Mouse (Mus musculus): ENCODE data around the gene C1qtnf1. TPM values are rescaled to one million over a fixed set of nuclear protein-coding genes. Genes with fewer than 3 reads are reported as not detected.

Gene C1qtnf1
- polyA plus RNA-seq, 2 experiments = 1.1 to 1.4 TPM

DNA sequence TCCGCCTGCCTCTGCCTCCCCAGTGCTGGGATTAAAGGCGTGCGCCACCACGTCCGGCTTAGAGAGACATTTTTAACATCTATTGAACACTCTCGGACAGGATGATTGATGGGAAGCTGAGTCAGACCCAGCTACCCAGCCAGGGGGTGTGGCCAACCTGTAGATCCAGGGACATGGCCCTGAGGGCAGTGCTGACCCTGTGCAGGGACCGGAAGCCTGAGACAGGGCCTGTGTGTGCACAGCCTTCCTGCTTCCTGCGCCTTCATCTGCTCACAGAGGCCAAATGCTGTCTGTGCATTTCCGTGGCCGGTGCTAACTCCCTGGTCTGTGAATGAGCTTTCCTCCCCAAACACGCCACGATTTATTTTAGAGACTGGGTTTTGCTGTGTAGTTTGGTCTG lies 51.8 kb downstream of the C1qtnf1 start:
- DNase-seq (ENCODE audit: low read depth in 3 of 3, low spot score in 3 of 3) (no peak), ATAC-seq (ENCODE audit: insufficient read depth) (no peak)
- Histone ChIP-seq H3K27me3 (ENCODE audit: control insufficient read depth, insufficient read depth, low read length) (no peaks in the 10 kb centered on the region), H3K9ac (replicated peaks) (no peak overlapping the region), H3K9me3 (ENCODE audit: control insufficient read depth, low read length) (no peaks in the 10 kb centered on the region), H3K4me3 (ENCODE audit: insufficient read depth in 1 of 2, low read depth in 2 of 2, low read length in 2 of 2) (no peak overlapping the region), H3K4me1 (replicated peaks; ENCODE audit: control insufficient read depth in 2 of 2, insufficient read depth in 2 of 2, low read length in 1 of 2) (peaks cover 5 to 6% of the 10 kb centered on the region in 2 experiments), H3K4me2 (ENCODE audit: low read depth) (no peak overlapping the region), H3K36me3 (replicated peaks; ENCODE audit: control insufficient read depth, insufficient read depth, low read depth) (no peaks in the 10 kb centered on the region; the same call in 1 of the 2 replicates), H3K27ac (no peak overlapping the region)
- TF ChIP-seq EP300 (IDR thresholded peaks at IDR 0.05; ENCODE audit: low read depth) (no peak), CTCF (IDR thresholded peaks at IDR 0.05; ENCODE audit: low read depth) (no peak)
- 64% methylated on average over 12 of the region's 12 CpGs for WGBS (ENCODE audit: insufficient replicate concordance)

DNA sequence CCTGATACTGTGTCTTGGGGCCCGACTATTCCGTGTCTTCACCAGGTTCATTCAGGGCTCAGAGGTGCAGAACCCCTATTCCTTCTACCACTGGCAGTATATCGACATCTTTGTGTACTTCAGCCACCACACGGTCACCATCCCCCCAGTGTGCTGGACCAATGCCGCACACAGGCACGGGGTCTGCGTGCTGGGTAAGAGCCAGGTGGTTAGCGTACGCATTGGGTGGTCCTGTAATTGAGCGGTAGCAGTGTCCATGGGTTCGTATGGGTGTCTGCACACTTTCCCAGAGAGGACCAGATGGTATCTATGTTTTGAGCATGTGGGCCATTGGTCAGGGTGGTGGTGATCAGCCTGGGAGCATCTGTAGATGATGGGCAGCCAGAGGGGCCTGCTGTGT lies 53.2 kb downstream of the C1qtnf1 start:
- no peak for DNase-seq (ENCODE audit: low read depth in 3 of 3, low spot score in 3 of 3)
- Histone ChIP-seq H3K27ac (no peak overlapping the region), H3K4me3 (ENCODE audit: insufficient read depth in 1 of 2, low read depth in 2 of 2, low read length in 2 of 2) (no peak overlapping the region), H3K9me3 (ENCODE audit: control insufficient read depth, low read length) (no peaks in the 10 kb centered on the region), H3K36me3 (replicated peaks; ENCODE audit: control insufficient read depth, insufficient read depth, low read depth) (no peaks in the 10 kb centered on the region; the same call in 1 of the 2 replicates), H3K4me2 (ENCODE audit: low read depth) (no peak overlapping the region), H3K9ac (replicated peaks) (no peak overlapping the region), H3K27me3 (ENCODE audit: control insufficient read depth, insufficient read depth, low read length) (no peaks in the 10 kb centered on the region), H3K4me1 (replicated peaks; ENCODE audit: control insufficient read depth in 2 of 2, insufficient read depth in 2 of 2, low read length in 1 of 2) (peaks cover 5 to 6% of the 10 kb centered on the region in 2 experiments)
- WGBS (ENCODE audit: insufficient replicate concordance) = 86% methylated on average over 11 of the region's 11 CpGs
- ATAC-seq (ENCODE audit: insufficient read depth) = no peak
- no peak for TF ChIP-seq CTCF (IDR thresholded peaks at IDR 0.05; ENCODE audit: low read depth)
- no peak for TF ChIP-seq EP300 (IDR thresholded peaks at IDR 0.05; ENCODE audit: low read depth)

DNA sequence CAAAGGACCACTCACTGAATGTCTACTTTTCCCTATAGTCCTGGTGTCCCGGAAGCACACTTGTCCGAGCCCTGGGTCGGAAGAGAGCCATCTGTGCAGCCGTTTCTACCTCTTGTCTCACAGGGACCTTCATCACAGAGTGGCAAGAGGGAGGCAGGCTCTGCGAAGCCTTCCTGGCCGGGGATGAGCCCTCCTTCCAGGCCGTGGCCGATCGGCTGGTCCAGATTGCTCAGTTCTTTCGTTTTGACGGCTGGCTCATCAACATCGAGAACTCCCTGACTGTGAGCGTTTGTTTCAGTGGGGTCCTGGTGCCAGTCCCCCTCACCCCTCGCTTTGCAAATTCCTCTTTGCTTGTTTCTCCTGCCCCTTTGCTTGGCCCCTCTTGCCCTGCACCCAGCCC lies 53.7 kb downstream of the C1qtnf1 start:
- no peaks in the 10 kb centered on the region for H3K27me3 ChIP-seq (ENCODE audit: control insufficient read depth, insufficient read depth, low read length)
- no peak overlapping the region for H3K4me3 ChIP-seq (ENCODE audit: insufficient read depth in 1 of 2, low read depth in 2 of 2, low read length in 2 of 2)
- H3K9ac ChIP-seq (replicated peaks) = no peak overlapping the region
- H3K27ac ChIP-seq = no peak overlapping the region
- TF ChIP-seq EP300 (IDR thresholded peaks at IDR 0.05; ENCODE audit: low read depth) (no peak), CTCF (IDR thresholded peaks at IDR 0.05; ENCODE audit: low read depth) (no peak)
- H3K9me3 ChIP-seq (ENCODE audit: control insufficient read depth, low read length) = no peaks in the 10 kb centered on the region
- H3K4me1 ChIP-seq (replicated peaks; ENCODE audit: control insufficient read depth in 2 of 2, insufficient read depth in 2 of 2, low read length in 1 of 2) = peaks cover 5 to 6% of the 10 kb centered on the region in 2 experiments
- ATAC-seq (ENCODE audit: insufficient read depth) (no peak), DNase-seq (ENCODE audit: low read depth in 3 of 3, low spot score in 3 of 3) (no peak)
- H3K36me3 ChIP-seq (replicated peaks; ENCODE audit: control insufficient read depth, insufficient read depth, low read depth) = no peaks in the 10 kb centered on the region; the same call in 1 of the 2 replicates
- 81% methylated on average over 14 of the region's 14 CpGs for WGBS (ENCODE audit: insufficient replicate concordance)
- H3K4me2 ChIP-seq (ENCODE audit: low read depth) = no peak overlapping the region

DNA sequence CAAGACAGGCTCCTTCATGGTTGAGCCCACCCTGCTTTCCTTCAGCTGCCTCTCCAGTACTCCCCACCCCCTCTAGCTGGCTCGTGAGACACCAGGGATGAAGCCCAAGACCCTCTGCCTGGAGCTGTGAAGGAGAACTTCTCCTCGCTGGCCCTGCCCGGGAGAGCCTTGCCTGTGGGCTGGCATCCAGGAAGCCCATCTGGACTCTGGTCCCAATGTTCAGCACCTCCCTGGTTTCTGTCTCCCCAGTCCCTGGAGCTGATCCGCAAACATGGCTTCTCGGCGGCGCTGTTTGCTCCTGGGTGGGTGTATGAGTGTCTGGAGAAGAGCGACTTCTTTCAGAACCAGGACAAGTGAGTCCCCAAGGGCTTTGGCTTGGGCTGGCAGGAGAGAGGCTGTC lies 56.2 kb downstream of the C1qtnf1 start:
- Histone ChIP-seq H3K9me3 (ENCODE audit: control insufficient read depth, low read length) (no peaks in the 10 kb centered on the region), H3K4me3 (ENCODE audit: insufficient read depth in 1 of 2, low read depth in 2 of 2, low read length in 2 of 2) (no peak overlapping the region), H3K27ac (no peak overlapping the region), H3K4me2 (ENCODE audit: low read depth) (no peak overlapping the region), H3K36me3 (replicated peaks; ENCODE audit: control insufficient read depth, insufficient read depth, low read depth) (no peaks in the 10 kb centered on the region; the same call in 1 of the 2 replicates), H3K9ac (replicated peaks) (no peak overlapping the region), H3K27me3 (ENCODE audit: control insufficient read depth, insufficient read depth, low read length) (no peaks in the 10 kb centered on the region), H3K4me1 (replicated peaks; ENCODE audit: control insufficient read depth in 2 of 2, insufficient read depth in 2 of 2, low read length in 1 of 2) (no peaks in the 10 kb centered on the region)
- TF ChIP-seq EP300 (IDR thresholded peaks at IDR 0.05; ENCODE audit: low read depth) = no peak
- no peak for TF ChIP-seq CTCF (IDR thresholded peaks at IDR 0.05; ENCODE audit: low read depth)
- ATAC-seq (ENCODE audit: insufficient read depth) (no peak), DNase-seq (ENCODE audit: low read depth in 3 of 3, low spot score in 3 of 3) (no peak)
- WGBS (ENCODE audit: insufficient replicate concordance) = 85% methylated on average over 8 of the region's 8 CpGs

DNA sequence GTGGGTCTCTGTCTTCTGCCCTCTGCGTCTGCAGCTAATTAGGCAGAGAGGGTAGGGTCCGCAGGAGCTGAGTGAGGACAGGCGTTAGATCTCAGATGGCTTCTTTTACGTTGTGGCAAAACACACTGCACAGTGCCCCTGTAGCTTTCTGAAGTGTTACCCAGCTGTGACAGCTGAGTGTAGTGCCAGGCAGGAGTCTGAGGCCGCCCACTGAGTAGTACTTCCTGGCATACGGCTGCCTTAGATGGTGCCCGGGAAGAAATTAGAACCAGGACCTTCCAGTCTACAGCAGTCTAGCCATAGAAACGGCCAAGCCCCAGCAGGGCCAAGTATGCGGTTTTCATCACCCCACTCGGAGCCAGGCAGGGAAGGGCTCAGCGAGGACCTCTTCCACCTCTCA lies 57.3 kb downstream of the C1qtnf1 start:
- no peaks in the 10 kb centered on the region for H3K27me3 ChIP-seq (ENCODE audit: control insufficient read depth, insufficient read depth, low read length)
- H3K4me3 ChIP-seq (ENCODE audit: insufficient read depth in 1 of 2, low read depth in 2 of 2, low read length in 2 of 2) = no peak overlapping the region
- no peak for TF ChIP-seq EP300 (IDR thresholded peaks at IDR 0.05; ENCODE audit: low read depth)
- TF ChIP-seq CTCF (IDR thresholded peaks at IDR 0.05; ENCODE audit: low read depth) = no peak
- no peaks in the 10 kb centered on the region for H3K4me1 ChIP-seq (replicated peaks; ENCODE audit: control insufficient read depth in 2 of 2, insufficient read depth in 2 of 2, low read length in 1 of 2)
- H3K9ac ChIP-seq (replicated peaks) = no peak overlapping the region
- ATAC-seq (ENCODE audit: insufficient read depth) (no peak), DNase-seq (ENCODE audit: low read depth in 3 of 3, low spot score in 3 of 3) (no peak)
- no peaks in the 10 kb centered on the region for H3K9me3 ChIP-seq (ENCODE audit: control insufficient read depth, low read length)
- no peak overlapping the region for H3K4me2 ChIP-seq (ENCODE audit: low read depth)
- WGBS (ENCODE audit: insufficient replicate concordance) = 73% methylated on average over 11 of the region's 11 CpGs
- no peaks in the 10 kb centered on the region; the same call in 1 of the 2 replicates for H3K36me3 ChIP-seq (replicated peaks; ENCODE audit: control insufficient read depth, insufficient read depth, low read depth)
- no peak overlapping the region for H3K27ac ChIP-seq

All from liver, embryonic 14.5 days (tissue).